Mouse (Mus musculus): ENCODE measurements around the gene Itga9. TPM values are rescaled to one million over a fixed set of nuclear protein-coding genes. Genes with fewer than 3 reads are reported as not detected.

Itga9 gene
- polyA plus RNA-seq, 1 experiment, result 0.14 TPM

DNA sequence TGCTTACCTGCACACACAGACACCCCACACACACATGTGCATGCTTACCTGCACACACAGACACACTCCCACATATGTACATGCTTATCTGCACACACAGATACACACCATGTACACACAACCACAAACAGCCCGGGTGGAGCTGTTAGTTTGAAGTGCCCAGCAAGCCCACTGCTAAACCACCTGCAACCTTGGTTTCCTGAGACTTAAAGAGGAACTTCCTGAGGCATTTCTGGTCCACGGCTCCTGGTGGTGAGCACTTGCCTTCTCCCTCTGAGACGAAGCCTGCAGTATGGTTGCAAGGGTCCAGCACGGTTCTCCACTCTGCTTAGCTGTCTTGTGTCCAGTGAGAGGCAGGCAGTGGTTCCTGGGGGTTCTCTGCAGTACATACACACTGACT is 14.3 kb downstream of the Itga9 start:
- Histone ChIP-seq H3K36me3 (ENCODE audit: control insufficient read depth, insufficient read depth) (no peaks in the 10 kb centered on the region), H3K79me2 (ENCODE audit: control insufficient read depth, insufficient read depth) (no peaks in the 10 kb centered on the region), H3K4me2 (ENCODE audit: low read depth) (no peak overlapping the region), H3K27me3 (ENCODE audit: control insufficient read depth, insufficient read depth, insufficient read length) (peaks cover 16% of the 10 kb centered on the region), H3K4me3 (no peak overlapping the region), H3ac (ENCODE audit: control insufficient read depth, insufficient read length) (no peak overlapping the region)
- TF ChIP-seq CEBPB (IDR thresholded peaks at IDR 0.05; ENCODE audit: insufficient read depth, poor library complexity, severe bottlenecking) (no peak), POLR2AphosphoS2 (IDR thresholded peaks at IDR 0.05; ENCODE audit: insufficient read length, low read depth) (no peak), REST (IDR thresholded peaks at IDR 0.05; ENCODE audit: insufficient read depth, insufficient read length) (no peak), MAX (IDR thresholded peaks at IDR 0.05; ENCODE audit: low read depth) (no peak), E2F4 (IDR thresholded peaks at IDR 0.05; ENCODE audit: insufficient read depth) (no peak), POLR2A (IDR thresholded peaks at IDR 0.05; ENCODE audit: insufficient read length, low read depth) (no peak), SRF (IDR thresholded peaks at IDR 0.05; ENCODE audit: control insufficient read depth, insufficient read length, low read depth) (no peak), MYOD1 (IDR thresholded peaks at IDR 0.05; ENCODE audit: control insufficient read depth in 1 of 3, insufficient read length in 2 of 3, low read depth in 2 of 3) (no peak), TCF3 (IDR thresholded peaks at IDR 0.05; ENCODE audit: insufficient read length, low read depth) (no peak), MYOG (IDR thresholded peaks at IDR 0.05; ENCODE audit: control insufficient read depth in 1 of 3, insufficient read depth in 1 of 3, insufficient read length in 2 of 3, low read depth in 2 of 3) (no peak), USF1 (IDR thresholded peaks at IDR 0.05; ENCODE audit: low read depth) (no peak), TCF12 (IDR thresholded peaks at IDR 0.05; ENCODE audit: insufficient read depth, poor library complexity, severe bottlenecking) (no peak)

DNA sequence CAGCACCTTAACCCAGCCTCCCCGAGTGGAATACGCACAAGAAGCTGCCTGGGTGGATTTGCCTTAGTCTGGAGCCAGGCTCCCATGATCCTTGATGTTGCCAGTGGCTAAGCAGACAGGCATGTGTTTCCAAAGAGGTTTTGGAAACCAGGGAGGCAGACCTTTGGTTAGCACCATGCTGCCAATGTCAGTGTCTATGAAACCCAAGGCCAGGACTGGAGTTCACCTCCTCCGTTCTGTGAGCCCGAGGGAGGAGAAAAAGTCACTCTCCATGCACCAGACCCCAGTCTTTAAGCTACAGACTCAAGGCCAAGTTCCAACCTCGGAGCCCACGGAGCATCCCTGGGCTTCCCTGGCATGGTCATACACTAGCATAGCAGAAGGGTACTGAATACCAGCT is 15.2 kb downstream of the Itga9 start:
- Histone ChIP-seq H3K79me2 (ENCODE audit: control insufficient read depth, insufficient read depth) (no peaks in the 10 kb centered on the region), H3K4me2 (ENCODE audit: low read depth) (no peak overlapping the region), H3K27me3 (ENCODE audit: control insufficient read depth, insufficient read depth, insufficient read length) (peaks cover 19% of the 10 kb centered on the region), H3K36me3 (ENCODE audit: control insufficient read depth, insufficient read depth) (no peaks in the 10 kb centered on the region), H3ac (ENCODE audit: control insufficient read depth, insufficient read length) (no peak overlapping the region), H3K4me3 (no peak overlapping the region)
- TF ChIP-seq REST (IDR thresholded peaks at IDR 0.05; ENCODE audit: insufficient read depth, insufficient read length), result no peak
- no peak for TF ChIP-seq E2F4 (IDR thresholded peaks at IDR 0.05; ENCODE audit: insufficient read depth)
- no peak for TF ChIP-seq TCF12 (IDR thresholded peaks at IDR 0.05; ENCODE audit: insufficient read depth, poor library complexity, severe bottlenecking)
- no peak for TF ChIP-seq USF1 (IDR thresholded peaks at IDR 0.05; ENCODE audit: low read depth)
- no peak for TF ChIP-seq MYOG (IDR thresholded peaks at IDR 0.05; ENCODE audit: control insufficient read depth in 1 of 3, insufficient read depth in 1 of 3, insufficient read length in 2 of 3, low read depth in 2 of 3)
- no peak for TF ChIP-seq MYOD1 (IDR thresholded peaks at IDR 0.05; ENCODE audit: control insufficient read depth in 1 of 3, insufficient read length in 2 of 3, low read depth in 2 of 3)
- TF ChIP-seq POLR2AphosphoS2 (IDR thresholded peaks at IDR 0.05; ENCODE audit: insufficient read length, low read depth), result no peak
- no peak for TF ChIP-seq POLR2A (IDR thresholded peaks at IDR 0.05; ENCODE audit: insufficient read length, low read depth)
- no peak for TF ChIP-seq SRF (IDR thresholded peaks at IDR 0.05; ENCODE audit: control insufficient read depth, insufficient read length, low read depth)
- TF ChIP-seq MAX (IDR thresholded peaks at IDR 0.05; ENCODE audit: low read depth), result no peak
- TF ChIP-seq TCF3 (IDR thresholded peaks at IDR 0.05; ENCODE audit: insufficient read length, low read depth), result no peak
- TF ChIP-seq CEBPB (IDR thresholded peaks at IDR 0.05; ENCODE audit: insufficient read depth, poor library complexity, severe bottlenecking), result no peak

DNA sequence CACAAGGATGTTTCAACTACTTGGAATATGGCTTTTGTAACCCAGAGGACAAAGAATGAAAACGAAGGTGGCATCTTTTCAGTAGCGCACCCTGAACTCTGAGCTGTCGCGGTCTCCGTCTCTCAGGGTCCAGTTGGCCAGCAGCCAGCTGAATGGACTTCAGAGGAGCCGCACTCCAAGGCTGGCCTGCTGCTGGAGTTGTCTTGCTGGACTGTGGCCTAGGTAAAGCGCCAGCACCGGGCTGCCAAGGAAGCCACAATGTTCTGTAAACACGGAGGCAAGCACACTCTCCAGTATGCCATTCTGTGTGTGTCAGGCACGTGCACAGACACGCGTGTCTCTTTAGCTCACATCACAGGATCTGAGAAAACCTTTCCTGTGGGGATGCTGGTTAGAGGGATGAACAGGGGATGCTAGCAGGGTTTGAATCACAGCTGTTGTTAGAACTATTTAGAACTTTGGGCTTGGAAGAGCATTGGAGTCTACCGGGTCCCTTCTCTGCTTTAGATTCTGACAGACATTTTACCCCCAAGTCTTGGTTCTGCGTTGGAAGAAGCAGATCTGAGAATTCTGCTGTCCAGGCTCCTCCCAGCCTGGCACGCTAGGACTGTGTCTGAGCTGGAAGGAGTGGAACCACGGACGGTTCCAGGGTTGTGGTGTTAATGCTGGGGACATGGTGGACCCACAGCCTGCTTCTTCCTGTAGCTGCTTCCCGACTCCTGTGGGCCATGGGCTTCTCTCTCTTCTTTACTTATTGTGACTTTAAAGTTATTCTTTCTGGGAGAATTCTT is 16.1 kb downstream of the Itga9 start:
- no peak overlapping the region for H3K4me2 ChIP-seq (ENCODE audit: low read depth)
- no peaks in the 10 kb centered on the region for H3K36me3 ChIP-seq (ENCODE audit: control insufficient read depth, insufficient read depth)
- no peaks in the 10 kb centered on the region for H3K79me2 ChIP-seq (ENCODE audit: control insufficient read depth, insufficient read depth)
- no peak overlapping the region for H3K4me3 ChIP-seq
- no peak overlapping the region for H3ac ChIP-seq (ENCODE audit: control insufficient read depth, insufficient read length)
- H3K27me3 ChIP-seq (ENCODE audit: control insufficient read depth, insufficient read depth, insufficient read length), result peaks cover 27% of the 10 kb centered on the region
- TF ChIP-seq E2F4 (IDR thresholded peaks at IDR 0.05; ENCODE audit: insufficient read depth) (no peak), MYOG (IDR thresholded peaks at IDR 0.05; ENCODE audit: control insufficient read depth in 1 of 3, insufficient read depth in 1 of 3, insufficient read length in 2 of 3, low read depth in 2 of 3) (no peak), SRF (IDR thresholded peaks at IDR 0.05; ENCODE audit: control insufficient read depth, insufficient read length, low read depth) (no peak), TCF3 (IDR thresholded peaks at IDR 0.05; ENCODE audit: insufficient read length, low read depth) (no peak), USF1 (IDR thresholded peaks at IDR 0.05; ENCODE audit: low read depth) (no peak), REST (IDR thresholded peaks at IDR 0.05; ENCODE audit: insufficient read depth, insufficient read length) (no peak), POLR2A (IDR thresholded peaks at IDR 0.05; ENCODE audit: insufficient read length, low read depth) (no peak), TCF12 (IDR thresholded peaks at IDR 0.05; ENCODE audit: insufficient read depth, poor library complexity, severe bottlenecking) (no peak), CEBPB (IDR thresholded peaks at IDR 0.05; ENCODE audit: insufficient read depth, poor library complexity, severe bottlenecking) (no peak), MAX (IDR thresholded peaks at IDR 0.05; ENCODE audit: low read depth) (no peak), MYOD1 (IDR thresholded peaks at IDR 0.05; ENCODE audit: control insufficient read depth in 1 of 3, insufficient read length in 2 of 3, low read depth in 2 of 3) (no peak), POLR2AphosphoS2 (IDR thresholded peaks at IDR 0.05; ENCODE audit: insufficient read length, low read depth) (no peak)

DNA sequence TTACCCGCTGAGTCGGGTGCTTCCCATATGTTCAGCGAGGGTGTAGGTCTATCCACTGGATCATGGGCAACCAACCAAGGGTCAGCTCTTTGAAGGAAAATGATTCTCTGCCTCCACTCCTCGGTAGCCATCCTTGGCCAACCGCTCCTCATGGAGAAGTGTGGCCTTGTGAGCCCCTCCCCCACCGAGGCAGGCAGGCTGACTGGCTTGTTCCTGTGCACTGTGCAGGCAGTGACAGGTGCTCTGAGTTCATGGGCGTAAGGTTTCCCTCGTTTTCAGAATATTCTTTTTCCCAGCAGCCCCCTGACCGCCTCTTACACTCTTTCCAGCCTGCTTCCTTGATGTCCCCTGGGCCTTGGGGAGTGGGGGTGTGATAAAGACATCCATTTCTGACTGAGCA is 17.0 kb downstream of the Itga9 start:
- Histone ChIP-seq H3K36me3 (ENCODE audit: control insufficient read depth, insufficient read depth) (no peaks in the 10 kb centered on the region), H3K4me2 (ENCODE audit: low read depth) (no peak overlapping the region), H3ac (ENCODE audit: control insufficient read depth, insufficient read length) (no peak overlapping the region), H3K27me3 (ENCODE audit: control insufficient read depth, insufficient read depth, insufficient read length) (peaks cover 32% of the 10 kb centered on the region), H3K79me2 (ENCODE audit: control insufficient read depth, insufficient read depth) (no peaks in the 10 kb centered on the region), H3K4me3 (no peak overlapping the region)
- no peak for TF ChIP-seq POLR2A (IDR thresholded peaks at IDR 0.05; ENCODE audit: insufficient read length, low read depth)
- TF ChIP-seq MAX (IDR thresholded peaks at IDR 0.05; ENCODE audit: low read depth), result no peak

Measured in myocyte (in vitro differentiated cells).